Mouse (Mus musculus): ENCODE data around the gene Cpsf4. TPM values are rescaled to one million over a fixed set of nuclear protein-coding genes. Genes with fewer than 3 reads are reported as not detected.
"Not testable (repeated sequence)": the region's sequence is repeated elsewhere in the genome, so short reads cannot be mapped to it uniquely, and the experiment has no call there.

The Cpsf4 gene
- total RNA-seq, 2 experiments from 2014 or later: 6.7 to 7.2 TPM

GRCm38 (mm10) chr5:145178461-145178980 lies 11.5 kb downstream of the Cpsf4 start:
- DNase-seq: no peak

- no peak for DNase-seq
Measured at GRCm38 (mm10) chr5:145185244-145185643, 18.2 kb downstream of the Cpsf4 start.

- DNase-seq: no peak
Measured at GRCm38 (mm10) chr5:145189416-145189815, 22.4 kb downstream of the Cpsf4 start.

- DNase-seq: no peak
Measured at GRCm38 (mm10) chr5:145190373-145190772, 23.4 kb downstream of the Cpsf4 start.

GRCm38 (mm10) chr5:145190875-145191798 lies 24.1 kb downstream of the Cpsf4 start:
- peak; percentile 89 for DNase-seq

- DNase-seq: no peak
Measured at GRCm38 (mm10) chr5:145191962-145192361, 24.9 kb downstream of the Cpsf4 start, which contains the start of gene Atp5j2. Gene Atp5j2, minus strand, starts transcription at chr5:145192062.

GRCm38 (mm10) chr5:145200387-145200786 lies 33.4 kb downstream of the Cpsf4 start:
- DNase-seq: no peak

- peak; percentile 68 for DNase-seq
Measured at GRCm38 (mm10) chr5:145201321-145201991, 34.4 kb downstream of the Cpsf4 start, which contains the start of gene Zkscan14. Gene Zkscan14, minus strand, starts transcription at chr5:145201868.

GRCm38 (mm10) chr5:145202446-145202845 lies 35.4 kb downstream of the Cpsf4 start:
- no peak for DNase-seq

- DNase-seq: peak; percentile 98
Measured at GRCm38 (mm10) chr5:145203936-145204691, 37.1 kb downstream of the Cpsf4 start, which contains the start of gene Zkscan5. Gene Zkscan5, plus strand, starts transcription at chr5:145204562.

- no peak for DNase-seq
Measured at GRCm38 (mm10) chr5:145205041-145205440, 38.0 kb downstream of the Cpsf4 start.

GRCm38 (mm10) chr5:145207385-145207784 lies 40.4 kb downstream of the Cpsf4 start:
- DNase-seq: no peak

GRCm38 (mm10) chr5:145207954-145208353 lies 40.9 kb downstream of the Cpsf4 start:
- no peak for DNase-seq

- not testable (repeated sequence) for DNase-seq
Measured at GRCm38 (mm10) chr5:145208391-145208790, 41.4 kb downstream of the Cpsf4 start.

GRCm38 (mm10) chr5:145211340-145211739 lies 44.3 kb downstream of the Cpsf4 start:
- DNase-seq: no peak

GRCm38 (mm10) chr5:145212216-145212615 lies 45.2 kb downstream of the Cpsf4 start:
- DNase-seq: no peak

GRCm38 (mm10) chr5:145213505-145213904 lies 46.5 kb downstream of the Cpsf4 start:
- DNase-seq: no peak

GRCm38 (mm10) chr5:145214679-145215078 lies 47.7 kb downstream of the Cpsf4 start:
- no peak for DNase-seq

- DNase-seq: no peak
Measured at GRCm38 (mm10) chr5:145217746-145218145, 50.7 kb downstream of the Cpsf4 start.

GRCm38 (mm10) chr5:145218206-145218605 lies 51.2 kb downstream of the Cpsf4 start:
- DNase-seq: no peak

- DNase-seq: no peak
Measured at GRCm38 (mm10) chr5:145218671-145219070, 51.7 kb downstream of the Cpsf4 start.

GRCm38 (mm10) chr5:145219981-145220380 lies 53.0 kb downstream of the Cpsf4 start:
- no peak for DNase-seq
